In the genomic region with DNA sequence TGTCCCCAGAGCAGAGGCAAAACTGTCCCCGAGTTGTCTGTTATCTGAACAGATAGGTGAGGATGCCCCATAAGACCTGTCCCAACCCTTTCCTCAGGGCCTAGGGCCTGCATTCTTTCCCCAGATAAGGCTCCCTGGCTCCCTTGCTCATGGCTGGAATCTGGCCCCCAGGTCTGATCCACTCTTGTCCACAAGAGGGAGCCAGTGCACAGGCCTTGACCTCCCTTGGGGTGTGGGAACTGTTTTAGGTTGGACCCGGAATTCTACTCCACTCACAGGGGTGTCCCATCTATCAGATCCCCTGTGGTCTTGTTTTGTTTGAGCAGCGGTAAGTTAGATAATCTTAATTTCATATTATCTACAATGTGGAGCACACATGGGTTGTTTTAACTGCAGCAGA, we compare ENCODE assay signal across 9 mouse cellular contexts. TPM values are rescaled to one million over a fixed set of nuclear protein-coding genes. Genes with fewer than 3 reads are reported as not detected.
A peak's percentile ranks its signal among the peaks of the same experiment; 100 is the strongest.
DNase-seq lines count a peak whose midpoint lies in the region; ATAC-seq and TF ChIP-seq lines count a peak whose summit lies in the region.
"Had no signal": no experiment of that assay in that cellular context is flagged by ENCODE, and none has a peak within 500 bp of the region (broad histone marks: within the 10 kb centered on the region; RNA-seq: fewer than 3 reads in every experiment).

No protein-coding gene starts in this region.

- no peaks in the 10 kb centered on the region for H3K36me3 ChIP-seq in C2C12 (ENCODE audit: control insufficient read depth, insufficient read depth)
- no peaks in the 10 kb centered on the region for H3K36me3 ChIP-seq in embryonic facial prominence, embryonic 10.5 days (replicated peaks)
- no peaks in the 10 kb centered on the region for H3K36me3 ChIP-seq in liver, embryonic 12.5 days
- no peaks in the 10 kb centered on the region for H3K36me3 ChIP-seq in neural tube, embryonic 11.5 days (ENCODE audit: control insufficient read depth, insufficient read depth, low read length)
- no peaks in the 10 kb centered on the region for H3K36me3 ChIP-seq in stomach, embryonic 16.5 days (ENCODE audit: control insufficient read depth, insufficient read depth, low read length)
- H3K36me3 ChIP-seq: embryonic facial prominence, embryonic 15.5 days had no signal

- peak; percentile 85 for TF ChIP-seq CTCF in C2C12 (IDR thresholded peaks at IDR 0.05; ENCODE audit: control insufficient read depth, insufficient read depth, insufficient read length)

- no peak overlapping the region for H3K4me2 ChIP-seq in liver, embryonic 12.5 days
- no peak overlapping the region for H3K4me2 ChIP-seq in neural tube, embryonic 11.5 days (ENCODE audit: low read depth)
- no peak overlapping the region for H3K4me2 ChIP-seq in stomach, embryonic 16.5 days (ENCODE audit: low read depth, low read length)
- H3K4me2 ChIP-seq: embryonic facial prominence, embryonic 15.5 days had no signal

- H3K9ac ChIP-seq in liver, embryonic 12.5 days = no peak overlapping the region
- H3K9ac ChIP-seq in neural tube, embryonic 11.5 days (ENCODE audit: low read length) = no peak overlapping the region
- no peak overlapping the region for H3K9ac ChIP-seq in stomach, embryonic 16.5 days (ENCODE audit: low read length)
- H3K9ac ChIP-seq: embryonic facial prominence, embryonic 15.5 days had no signal

- no peak overlapping the region for H3K27ac ChIP-seq in embryonic facial prominence, embryonic 10.5 days (replicated peaks)
- H3K27ac ChIP-seq in liver, embryonic 12.5 days = no peak overlapping the region
- H3K27ac ChIP-seq in neural tube, embryonic 11.5 days (ENCODE audit: low read depth, low read length) = no peak overlapping the region
- no peak overlapping the region for H3K27ac ChIP-seq in stomach, embryonic 16.5 days (ENCODE audit: low read length)
- H3K27ac ChIP-seq: embryonic facial prominence, embryonic 15.5 days had no signal

- H3K4me1 ChIP-seq in embryonic facial prominence, embryonic 10.5 days = peaks cover 34% of the 10 kb centered on the region
- no peaks in the 10 kb centered on the region for H3K4me1 ChIP-seq in liver, embryonic 12.5 days
- peaks cover 12% of the 10 kb centered on the region for H3K4me1 ChIP-seq in neural tube, embryonic 11.5 days (ENCODE audit: control insufficient read depth, insufficient read depth, low read length)
- no peaks in the 10 kb centered on the region; the same call in 1 of the 2 replicates for H3K4me1 ChIP-seq in stomach, embryonic 16.5 days (ENCODE audit: control insufficient read depth, insufficient read depth, low read length)

- peaks cover 24% of the 10 kb centered on the region for H3K27me3 ChIP-seq in C2C12 (ENCODE audit: control insufficient read depth, insufficient read depth, insufficient read length)
- H3K27me3 ChIP-seq in embryonic facial prominence, embryonic 10.5 days (replicated peaks; ENCODE audit: low read depth, poor library complexity, severe bottlenecking) = peaks cover 33% of the 10 kb centered on the region
- H3K27me3 ChIP-seq in liver, embryonic 12.5 days (replicated peaks) = peaks cover 31% of the 10 kb centered on the region
- peaks cover 3% of the 10 kb centered on the region; the same call in 1 of the 2 replicates for H3K27me3 ChIP-seq in neural tube, embryonic 11.5 days (ENCODE audit: control insufficient read depth, insufficient read depth, low read length)
- no peaks in the 10 kb centered on the region; the same call in 1 of the 2 replicates for H3K27me3 ChIP-seq in stomach, embryonic 16.5 days (ENCODE audit: control insufficient read depth, insufficient read depth, low read length)

- no peak overlapping the region for H3K4me3 ChIP-seq in C2C12 (ENCODE audit: insufficient read depth, poor library complexity, severe bottlenecking)
- no peak overlapping the region for H3K4me3 ChIP-seq in embryonic facial prominence, embryonic 10.5 days
- no peak overlapping the region for H3K4me3 ChIP-seq in liver, embryonic 12.5 days
- H3K4me3 ChIP-seq in neural tube, embryonic 11.5 days (ENCODE audit: low read depth, low read length) = no peak overlapping the region
- no peak overlapping the region for H3K4me3 ChIP-seq in stomach, embryonic 16.5 days (replicated peaks; ENCODE audit: low read length)
- H3K4me3 ChIP-seq: embryonic facial prominence, embryonic 15.5 days had no signal

- 14% methylated on average over 3 of the region's 3 CpGs for WGBS in embryonic facial prominence, embryonic 10.5 days
- 11% methylated on average over 3 of the region's 3 CpGs for WGBS in liver, embryonic 12.5 days (ENCODE audit: insufficient replicate concordance)
- 15% methylated on average over 3 of the region's 3 CpGs for WGBS in neural tube, embryonic 11.5 days
- 10% methylated on average over 3 of the region's 3 CpGs for WGBS in stomach, embryonic 16.5 days

- peak; percentile 86 for DNase-seq in adrenal gland, postnatal 14 days
- peak; percentile 82 for DNase-seq in embryonic facial prominence, embryonic 10.5 days (ENCODE audit: low spot score)
- DNase-seq in heart, adult 8-10 months (ENCODE audit: low spot score) = peak; percentile 78
- DNase-seq in kidney, postnatal 10 days = peak; percentile 85
- DNase-seq in neural tube, embryonic 11.5 days (ENCODE audit: low spot score) = peak; percentile 86

- H3K9me3 ChIP-seq in embryonic facial prominence, embryonic 10.5 days = no peaks in the 10 kb centered on the region
- H3K9me3 ChIP-seq in liver, embryonic 12.5 days (replicated peaks) = no peaks in the 10 kb centered on the region
- H3K9me3 ChIP-seq in neural tube, embryonic 11.5 days (ENCODE audit: control insufficient read depth, low read length) = no peaks in the 10 kb centered on the region
- no peaks in the 10 kb centered on the region for H3K9me3 ChIP-seq in stomach, embryonic 16.5 days (replicated peaks; ENCODE audit: control insufficient read depth, low read length)

- H3ac ChIP-seq in C2C12 (ENCODE audit: control insufficient read depth, insufficient read length, low read depth) = no peak overlapping the region

- no peaks in the 10 kb centered on the region for H3K79me2 ChIP-seq in C2C12 (ENCODE audit: control insufficient read depth, insufficient read depth)

- H3K79me3 ChIP-seq in C2C12 (ENCODE audit: low read depth) = no peaks in the 10 kb centered on the region

- peak; percentile 44; the same call in 1 of the 2 replicates for ATAC-seq in liver, embryonic 12.5 days
- peak; percentile 41; the same call in 1 of the 2 replicates for ATAC-seq in neural tube, embryonic 11.5 days (ENCODE audit: insufficient read depth, low FRiP score, low TSS enrichment)
- peak; percentile 71 for ATAC-seq in stomach, embryonic 16.5 days (ENCODE audit: insufficient read depth, low FRiP score)

TF ChIP-seq in C2C12, 6 proteins besides CTCF, POLR2A, EP300 and RAD21:
- TF ChIP-seq USF1 (IDR thresholded peaks at IDR 0.05; ENCODE audit: low read depth) = no peak
- no peak for TF ChIP-seq MYOG (IDR thresholded peaks at IDR 0.05; ENCODE audit: control insufficient read depth, extremely low read depth, insufficient read length)
- no peak for TF ChIP-seq MAX (IDR thresholded peaks at IDR 0.05)
- TF ChIP-seq FOSL1 (IDR thresholded peaks at IDR 0.05; ENCODE audit: insufficient read depth, low read length, poor library complexity, severe bottlenecking) = no peak
- no peak for TF ChIP-seq CEBPB (IDR thresholded peaks at IDR 0.05; ENCODE audit: low read depth)
- no peak for TF ChIP-seq MYOD1 (IDR thresholded peaks at IDR 0.05; ENCODE audit: control insufficient read depth, insufficient read length, low read depth)

RNA-seq across cellular contexts. Expression of a gene that starts 35.1 kb away (rescaled TPM):
- not detected for polyA plus RNA-seq in C2C12 (2012; fragmentation: generic; extraction: Trizol)
- 0.83 and 1.2 TPM in 2 replicates for total RNA-seq in adrenal gland, postnatal 14 days (2021)
- 5.9 and 6.6 TPM in 2 replicates for polyA plus RNA-seq in embryonic facial prominence, embryonic 10.5 days (2016; fragmentation: Nextera tagmentation; extraction: Ambion mirVana)
- 1 to 10 TPM in 2 of 4 experiments, under 1 TPM in 2; 0.83 to 1.3 (median 1.0) TPM for total RNA-seq in heart, adult 8-10 months (2022)
- 0.88 and 0.91 TPM in 2 replicates for polyA plus RNA-seq in liver, embryonic 12.5 days (2016; fragmentation: Nextera tagmentation; extraction: Ambion mirVana)
- polyA plus RNA-seq in neural tube, embryonic 11.5 days (2014; fragmentation: Nextera tagmentation; extraction: Ambion mirVana) = 3.0 and 4.9 TPM in 2 replicates
- polyA plus RNA-seq in stomach, embryonic 16.5 days (2015; fragmentation: Nextera tagmentation; extraction: Ambion mirVana) = 12.6 and 14.5 TPM in 2 replicates
